Mouse (Mus musculus) adrenal gland, postnatal 10 days (tissue): ENCODE results near the gene Zfp367. TPM values are rescaled to one million over a fixed set of nuclear protein-coding genes. Genes with fewer than 3 reads are reported as not detected.
A peak's percentile ranks its signal among the peaks of the same experiment; 100 is the strongest.

Experiments
- DNase-seq: peaks from one replicate; pipeline ENCODE4 v3.0.0; 2021; ENCODE audit warnings: mixed read lengths
- total RNA-seq, 2 experiments: library from RNA; stranded (reverse); gene quantifications; 2 replicates each; pipeline ENCODE4 v1.2.3; 2021

Gene Zfp367
- total RNA-seq, 2 experiments from 2014 or later, result 19.0 to 19.6 TPM

DNA sequence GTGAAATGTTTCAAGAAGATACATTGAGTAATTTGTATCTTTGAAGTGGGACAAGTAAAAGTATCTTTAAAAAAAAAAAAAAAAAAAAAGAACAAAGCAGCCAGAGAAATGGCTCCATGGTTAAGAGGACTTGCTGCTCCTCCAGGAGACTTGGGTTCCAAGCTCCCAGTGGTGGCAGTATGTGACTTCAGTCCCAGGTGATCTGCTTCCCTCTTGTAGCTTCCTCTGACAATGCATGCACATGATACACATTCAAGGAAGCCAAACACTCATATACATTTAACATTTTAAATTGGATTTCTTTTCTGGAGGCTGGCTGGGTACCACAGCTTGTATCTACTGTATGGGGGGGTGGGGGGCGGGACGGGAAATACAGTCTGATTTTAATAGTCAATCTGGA, 1.6 kb upstream of the Zfp367 start:
- no peak for DNase-seq

- peak; percentile 73 for DNase-seq
Observed at GRCm38 (mm10) chr13:64153751-64154267, 807 bp upstream of the Zfp367 start.

GRCm38 (mm10) chr13:64152671-64153082, 325 bp downstream of the Zfp367 start:
- no peak for DNase-seq

DNA sequence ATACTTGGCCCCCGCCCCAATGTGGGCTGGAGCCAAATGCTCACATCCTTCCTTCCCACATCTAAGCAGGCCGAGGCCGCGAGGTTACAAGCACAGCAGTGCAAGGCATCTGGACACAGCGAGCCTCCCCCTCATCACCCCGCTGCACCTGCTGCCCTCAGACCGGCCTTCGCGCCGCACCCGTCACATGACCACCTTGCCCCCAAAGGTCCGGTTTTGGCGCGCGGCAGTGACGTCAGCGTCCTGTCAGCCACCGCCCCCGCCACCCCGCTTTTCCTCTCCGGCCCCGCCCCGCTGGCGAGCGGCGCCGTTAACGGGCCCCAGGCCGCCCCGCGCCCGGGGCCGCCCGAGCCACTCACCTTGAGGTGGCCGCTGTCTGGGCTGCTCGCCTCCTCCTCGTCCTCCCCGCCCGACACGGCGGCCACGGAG, 747 bp downstream of the Zfp367 start:
- peak; percentile 92 for DNase-seq

DNA sequence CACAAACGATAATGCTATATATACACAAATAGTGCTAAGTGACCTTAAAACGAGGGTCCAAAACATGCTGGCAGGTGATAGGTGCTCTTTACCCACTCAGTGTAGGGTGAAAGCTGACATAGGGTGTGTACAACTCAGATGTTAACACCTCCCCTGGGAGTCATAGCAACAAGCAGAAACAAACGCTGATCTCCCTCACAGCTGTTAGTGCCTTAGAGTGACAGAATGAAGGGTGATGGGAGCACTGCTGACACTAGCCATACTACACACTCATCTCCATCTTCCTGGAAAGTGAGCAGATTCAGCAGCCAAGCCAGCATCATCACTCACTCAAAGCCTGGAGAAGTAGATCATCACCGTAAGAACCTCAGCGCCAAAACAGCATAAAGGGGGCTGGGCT, 2.9 kb downstream of the Zfp367 start:
- DNase-seq, result no peak

DNA sequence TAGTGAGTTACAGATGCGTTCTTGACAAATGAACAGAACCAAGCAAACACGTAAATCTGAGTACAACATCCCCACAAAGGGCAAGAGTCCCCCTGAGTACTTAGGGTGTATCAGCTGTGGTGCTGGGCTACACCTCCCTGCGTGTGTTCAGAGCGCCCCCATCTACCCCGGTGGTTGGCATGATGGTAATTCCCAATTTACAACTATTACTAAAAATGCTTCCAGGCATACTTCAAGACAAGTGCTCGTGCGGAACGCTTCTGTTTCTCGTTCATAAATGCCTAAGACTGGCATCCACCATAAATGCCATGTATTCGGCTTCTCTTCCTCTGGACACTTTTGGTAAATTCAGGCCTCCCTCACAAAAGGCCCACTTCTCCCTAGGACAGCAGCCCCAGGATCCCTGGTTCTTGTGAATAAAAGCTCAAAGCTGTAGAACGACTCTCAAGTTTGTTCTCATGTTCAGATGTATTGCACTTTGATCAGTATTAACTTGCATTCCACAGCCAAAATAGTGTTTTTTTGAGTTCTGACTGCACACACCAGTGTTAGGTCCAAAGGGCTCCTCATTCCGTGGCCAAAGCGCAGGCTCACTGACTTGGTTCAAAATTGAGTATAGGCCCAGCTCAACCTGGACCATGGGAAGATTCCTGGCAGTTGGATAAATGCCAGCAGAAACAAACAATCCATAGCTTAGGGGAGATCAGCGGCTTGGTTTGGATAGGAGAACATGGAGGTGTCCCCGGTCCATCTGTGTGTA, 23.2 kb downstream of the Zfp367 start:
- peak; percentile 64 for DNase-seq

DNA sequence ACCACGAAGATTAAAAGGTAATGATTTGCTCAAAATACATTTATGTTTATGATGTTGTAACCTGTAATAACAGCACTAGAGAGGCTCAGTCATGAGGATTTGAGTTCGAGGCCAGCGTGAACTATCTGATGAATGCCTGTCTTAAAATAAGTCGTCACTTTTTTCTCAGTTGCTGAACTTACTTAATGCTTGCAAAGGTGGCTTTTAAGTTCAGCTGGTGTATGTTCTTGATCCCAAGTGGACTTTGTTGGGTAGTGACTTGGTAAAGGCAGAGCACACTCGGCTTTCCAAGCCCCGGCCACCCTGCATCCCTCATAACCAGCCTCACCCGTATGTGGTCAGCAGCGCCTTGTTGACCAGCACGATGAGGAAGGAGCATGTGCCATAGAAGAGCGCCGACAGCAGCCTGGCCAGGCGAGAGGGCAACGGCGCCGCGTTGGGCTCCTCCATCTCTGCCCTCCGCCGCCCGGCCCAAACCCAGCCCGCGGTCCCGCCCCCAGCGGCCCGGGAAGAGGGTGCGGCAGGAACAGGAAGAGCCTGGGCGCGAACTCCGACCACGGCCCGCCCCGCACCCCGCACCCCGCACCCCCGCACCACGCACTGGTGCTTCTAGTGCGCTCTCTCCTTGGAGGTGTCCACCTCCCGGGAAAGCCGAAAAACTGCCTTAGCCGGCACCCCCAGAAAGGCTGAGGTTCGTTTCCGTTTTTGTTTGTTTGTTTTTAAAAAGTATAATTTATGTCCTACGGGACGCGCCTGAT, 24.0 kb downstream of the Zfp367 start, which contains the start of gene Slc35d2:
Gene Slc35d2 (minus strand): TSS at position 511 of the 758 bp plus-strand sequence.
- peak; percentile 87 for DNase-seq

GRCm38 (mm10) chr13:64126316-64126715, 26.7 kb downstream of the Zfp367 start:
- no peak for DNase-seq

DNA sequence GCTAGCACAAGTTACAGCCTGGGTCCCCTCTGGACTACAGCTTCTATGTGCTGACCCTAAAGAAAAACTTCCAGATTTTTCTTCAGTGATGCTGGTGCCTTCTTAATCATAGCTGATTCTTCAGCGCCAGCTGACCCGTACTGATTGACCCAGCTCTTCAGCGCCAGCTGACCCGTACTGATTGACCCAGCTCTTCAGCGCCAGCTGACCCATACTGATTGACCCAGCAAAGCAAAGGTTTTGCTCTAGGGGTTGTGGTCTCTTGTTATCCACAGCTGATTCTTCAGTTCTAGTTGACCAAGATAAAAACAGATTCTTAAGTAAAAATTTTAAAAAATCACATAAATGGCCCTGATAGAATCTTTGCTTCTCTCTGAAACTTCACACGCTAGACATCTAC, 28.1 kb downstream of the Zfp367 start:
- DNase-seq, result no peak

DNA sequence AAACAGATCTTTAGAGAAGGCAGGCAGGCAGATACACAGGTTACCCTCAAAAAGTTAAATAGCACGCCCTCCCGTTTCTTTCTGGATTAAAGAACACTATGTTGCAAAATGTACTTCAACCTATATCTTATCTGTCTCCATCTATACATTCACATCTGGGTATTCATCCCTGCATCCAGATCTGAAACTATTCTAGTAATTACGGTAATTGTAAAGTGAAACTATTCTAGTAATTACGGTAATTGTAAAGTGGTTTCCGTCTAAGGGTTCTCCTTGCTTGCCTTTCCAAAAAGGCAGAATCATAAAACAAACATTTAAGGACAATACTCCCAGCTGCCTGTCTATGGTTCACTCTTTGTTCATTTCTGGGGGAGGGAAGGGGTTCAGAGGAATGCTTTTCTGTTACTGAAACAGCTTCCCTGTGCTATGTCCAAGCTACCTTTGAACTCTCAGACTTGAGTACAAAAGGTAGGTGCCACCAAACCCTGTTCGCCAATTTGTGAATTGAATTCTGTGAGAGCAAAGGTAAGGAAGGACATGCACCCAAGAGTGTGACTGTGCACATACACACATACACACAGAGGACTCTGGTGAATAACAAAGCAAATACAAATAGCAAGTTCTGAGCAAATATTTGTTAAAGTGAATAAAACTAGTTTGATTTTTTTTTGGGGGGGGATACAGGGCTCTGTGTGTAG, 29.4 kb downstream of the Zfp367 start:
- no peak for DNase-seq

DNA sequence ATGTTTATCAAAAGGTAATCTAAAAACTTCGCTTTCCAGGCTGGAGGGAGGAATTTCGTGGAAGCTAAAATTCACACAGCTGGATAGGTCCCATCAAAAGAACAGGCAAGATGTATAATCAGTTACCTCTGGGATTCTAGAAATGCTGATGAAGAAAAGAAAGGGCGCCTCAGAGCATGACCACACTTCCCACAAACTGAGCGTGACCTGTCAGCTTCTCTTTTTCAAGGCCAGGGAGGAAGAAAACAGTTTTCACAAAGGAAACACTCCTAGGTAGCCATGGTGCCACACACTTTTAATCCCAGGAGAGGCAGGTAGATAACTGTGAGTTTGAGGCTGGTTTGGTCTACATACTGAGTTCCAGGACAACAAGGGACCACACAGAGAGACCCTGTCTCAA, 32.2 kb downstream of the Zfp367 start:
- DNase-seq, result no peak

- no peak for DNase-seq
Observed at GRCm38 (mm10) chr13:64117442-64117841, 35.6 kb downstream of the Zfp367 start.

DNA sequence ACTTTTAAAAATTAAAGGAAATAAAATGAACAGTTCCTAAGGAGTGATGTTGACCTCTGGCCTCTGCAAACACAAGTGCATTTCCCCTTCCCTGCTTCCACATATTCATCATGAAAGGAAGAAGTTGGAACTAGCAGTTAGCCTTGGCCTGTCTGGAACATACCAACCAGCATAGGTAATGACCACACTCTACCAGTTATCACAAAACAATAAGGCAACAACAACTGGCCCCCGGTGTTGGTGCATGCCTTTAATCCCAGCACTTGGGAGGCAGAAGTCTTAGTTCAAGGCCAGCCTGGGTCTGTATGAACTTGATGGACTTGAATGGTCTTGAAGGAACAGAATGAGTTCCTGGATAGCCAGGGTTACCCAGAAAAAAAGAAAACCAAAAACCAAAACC, 42.6 kb downstream of the Zfp367 start:
- DNase-seq, result no peak

DNA sequence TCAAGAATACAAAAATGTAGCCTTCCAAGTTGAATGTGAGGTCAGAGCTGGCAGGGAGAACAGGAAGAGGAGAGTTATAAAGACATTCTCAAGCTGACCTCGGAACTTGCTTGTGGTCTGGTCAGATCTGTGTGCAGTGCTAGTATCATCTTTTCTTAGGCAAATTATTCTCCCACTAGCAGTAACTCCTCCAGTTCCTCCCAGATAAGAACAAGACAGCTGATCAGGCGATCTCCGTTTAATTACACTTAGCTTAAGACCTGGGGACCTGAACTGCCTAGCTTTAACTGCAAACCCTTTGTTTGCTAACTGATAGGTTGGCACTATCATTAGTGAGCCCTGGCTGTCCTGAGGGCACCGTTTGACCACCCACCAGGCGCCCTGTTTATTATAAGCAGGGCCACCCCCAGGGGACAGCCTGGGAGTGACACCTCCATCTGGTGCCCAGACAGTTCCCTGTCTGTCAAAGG, 44.6 kb downstream of the Zfp367 start:
- DNase-seq, result no peak

- no peak for DNase-seq
Observed at GRCm38 (mm10) chr13:64107535-64107934, 45.5 kb downstream of the Zfp367 start.

DNA sequence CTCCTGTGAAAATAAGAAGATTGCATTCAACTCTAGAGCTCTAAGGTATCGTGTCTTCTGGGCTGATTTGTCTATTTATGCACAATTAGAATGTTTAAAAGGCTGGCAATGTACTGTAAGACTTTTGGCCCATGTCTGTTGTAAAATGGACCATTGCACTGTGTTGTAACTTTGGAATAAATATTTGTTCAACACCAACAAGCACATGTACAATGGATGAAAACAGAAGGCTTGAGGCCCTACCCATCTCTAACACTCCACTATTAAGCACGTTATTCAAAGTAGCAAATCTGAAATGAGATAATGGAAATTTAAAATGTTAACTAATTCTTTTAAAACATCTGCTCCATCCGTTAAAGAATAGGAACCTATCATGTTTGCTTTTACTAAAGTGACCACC, 45.9 kb downstream of the Zfp367 start:
- no peak for DNase-seq

GRCm38 (mm10) chr13:64105690-64106089, 47.3 kb downstream of the Zfp367 start:
- peak; percentile 14 for DNase-seq

GRCm38 (mm10) chr13:64100186-64100585, 52.8 kb downstream of the Zfp367 start:
- DNase-seq, result peak; percentile 61

GRCm38 (mm10) chr13:64098992-64099391, 54.0 kb downstream of the Zfp367 start:
- DNase-seq, result peak; percentile 46

GRCm38 (mm10) chr13:64093341-64093740, 59.7 kb downstream of the Zfp367 start:
- peak; percentile 88 for DNase-seq

DNA sequence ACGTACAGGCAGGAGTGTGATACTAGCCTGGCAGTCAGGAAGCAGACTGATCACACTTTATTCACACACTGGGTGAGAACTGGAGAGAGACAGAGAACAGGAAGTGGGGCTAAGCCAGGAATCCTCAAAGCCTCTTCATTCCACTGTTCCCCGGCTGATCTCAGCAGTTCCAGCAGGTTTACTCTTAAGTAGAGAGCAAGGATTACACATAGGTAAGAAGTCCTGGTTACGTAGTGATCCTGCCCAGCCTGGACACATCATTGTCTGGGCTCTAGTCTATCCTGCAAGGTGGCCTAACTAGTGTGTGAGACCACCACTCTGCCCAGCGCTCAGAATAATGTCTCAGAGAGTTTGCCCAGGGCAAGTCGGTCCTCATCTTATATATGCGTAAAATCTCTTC, 60.2 kb downstream of the Zfp367 start:
- no peak for DNase-seq

DNA sequence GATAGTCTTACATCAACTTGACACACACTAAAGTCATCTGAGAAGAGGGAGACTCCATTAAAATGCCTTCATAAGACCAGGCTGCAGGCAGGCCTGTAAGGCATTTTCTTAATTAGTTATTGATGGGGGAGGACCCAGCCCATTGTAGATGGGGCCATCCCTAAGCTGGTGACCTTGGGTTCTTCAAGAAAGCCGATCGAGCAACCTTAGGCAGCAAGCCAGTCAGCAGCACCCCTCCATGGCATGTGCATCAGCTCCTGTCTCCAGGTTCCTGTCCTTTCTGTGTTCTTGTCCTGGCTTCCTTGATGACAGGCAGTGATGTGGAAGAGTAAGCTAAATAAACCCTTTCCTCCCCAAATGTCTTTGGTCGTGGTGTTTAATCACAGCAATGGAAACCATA, 60.9 kb downstream of the Zfp367 start:
- no peak for DNase-seq

DNA sequence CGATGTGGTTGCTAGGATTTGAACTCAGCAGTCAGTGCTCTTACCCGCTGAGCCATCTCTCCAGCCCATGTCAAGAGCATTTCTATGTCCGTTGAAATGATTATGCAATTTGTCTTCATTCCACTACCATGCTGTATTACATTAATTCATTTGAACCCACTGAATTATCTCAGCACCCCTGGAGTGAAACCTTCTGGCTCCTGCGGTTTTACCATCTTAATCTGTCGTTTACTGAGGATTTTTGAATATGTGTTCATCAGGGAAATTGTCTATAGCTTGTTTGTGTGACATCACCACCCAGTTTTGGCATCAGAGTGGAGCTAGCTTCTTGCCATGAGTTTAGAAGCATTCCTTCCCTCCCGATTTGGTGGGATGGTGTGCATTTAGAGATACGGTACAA, 62.0 kb downstream of the Zfp367 start:
- DNase-seq, result no peak
